Mouse (Mus musculus): ENCODE results near the gene Mia2.

GRCm38 (mm10) chr12:59107926-59108325, 12.3 kb downstream of the Mia2 start:
- no peak for TF ChIP-seq CTCF (IDR thresholded peaks at IDR 0.05; ENCODE audit: extremely low read depth, insufficient read depth, low read length)
- no peak for TF ChIP-seq POLR2A (IDR thresholded peaks at IDR 0.05; ENCODE audit: extremely low read depth, insufficient read depth, low read length)
